Mouse (Mus musculus): ENCODE measurements around the gene Maco1. TPM values are rescaled to one million over a fixed set of nuclear protein-coding genes. Genes with fewer than 3 reads are reported as not detected.

Gene Maco1
- polyA plus RNA-seq, 1 experiment from 2014 or later = 104 TPM

GRCm38 (mm10) chr4:134871950-134872349 lies 18.8 kb upstream of the Maco1 start:
- H3K4me3 ChIP-seq (replicated peaks; ENCODE audit: low read length) = no peak overlapping the region
- no peaks in the 10 kb centered on the region for H3K4me1 ChIP-seq (replicated peaks; ENCODE audit: control insufficient read depth, insufficient read depth, low read length)
- H3K9me3 ChIP-seq (ENCODE audit: control insufficient read depth, low read length) = no peaks in the 10 kb centered on the region
- H3K27ac ChIP-seq (ENCODE audit: low read length) = no peak overlapping the region
- ATAC-seq = no peak
- H3K9ac ChIP-seq (replicated peaks; ENCODE audit: low read depth, low read length) = no peak overlapping the region
- no peak overlapping the region for H3K4me2 ChIP-seq (ENCODE audit: low read length)
- WGBS = 53% methylated on average over 2 of the region's 2 CpGs
- peaks cover 23% of the 10 kb centered on the region for H3K27me3 ChIP-seq (replicated peaks; ENCODE audit: control insufficient read depth, insufficient read depth, low read length)
- no peaks in the 10 kb centered on the region for H3K36me3 ChIP-seq (ENCODE audit: control insufficient read depth, insufficient read depth)

- no peak overlapping the region for H3K4me2 ChIP-seq (ENCODE audit: low read length)
- no peak overlapping the region for H3K27ac ChIP-seq (ENCODE audit: low read length)
- ATAC-seq = no peak
- no peak overlapping the region for H3K9ac ChIP-seq (replicated peaks; ENCODE audit: low read depth, low read length)
- 60% methylated on average over 4 of the region's 4 CpGs for WGBS
- H3K36me3 ChIP-seq (ENCODE audit: control insufficient read depth, insufficient read depth) = no peaks in the 10 kb centered on the region
- no peaks in the 10 kb centered on the region for H3K9me3 ChIP-seq (ENCODE audit: control insufficient read depth, low read length)
- peaks cover 23% of the 10 kb centered on the region for H3K27me3 ChIP-seq (replicated peaks; ENCODE audit: control insufficient read depth, insufficient read depth, low read length)
- no peak overlapping the region for H3K4me3 ChIP-seq (replicated peaks; ENCODE audit: low read length)
- H3K4me1 ChIP-seq (replicated peaks; ENCODE audit: control insufficient read depth, insufficient read depth, low read length) = no peaks in the 10 kb centered on the region
Observed at GRCm38 (mm10) chr4:134871477-134871876, 18.3 kb upstream of the Maco1 start.

DNA sequence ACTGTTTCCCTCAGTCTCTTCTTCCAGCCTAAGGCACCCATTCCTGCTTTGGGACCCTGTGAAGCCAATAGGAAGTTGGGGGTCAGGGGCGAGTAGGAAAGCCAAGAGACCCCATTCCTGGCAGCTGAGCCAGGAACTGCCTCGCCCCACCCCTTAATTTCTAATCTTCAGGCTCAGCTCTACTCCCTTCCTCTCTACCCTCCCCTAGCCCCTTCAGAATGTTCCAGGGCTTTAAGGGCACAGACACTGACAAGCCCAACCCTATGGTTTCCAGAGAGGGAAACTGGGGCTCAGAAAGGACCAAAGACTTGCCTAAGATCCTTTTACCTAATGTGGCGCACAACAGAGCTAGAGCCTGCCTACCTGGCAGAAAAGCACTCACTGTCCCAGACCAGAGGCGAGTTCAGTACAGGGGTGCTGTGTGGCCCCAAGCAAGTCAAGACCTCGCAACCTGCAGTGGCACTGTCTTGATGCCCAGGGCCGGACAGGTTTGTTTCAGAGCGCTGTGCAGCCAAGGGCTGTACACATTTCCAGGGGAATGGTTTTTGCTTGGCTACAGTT lies 16.8 kb upstream of the Maco1 start:
- Histone ChIP-seq H3K36me3 (ENCODE audit: control insufficient read depth, insufficient read depth) (no peaks in the 10 kb centered on the region), H3K4me3 (replicated peaks; ENCODE audit: low read length) (no peak overlapping the region), H3K9me3 (ENCODE audit: control insufficient read depth, low read length) (no peaks in the 10 kb centered on the region), H3K9ac (replicated peaks; ENCODE audit: low read depth, low read length) (no peak overlapping the region), H3K4me2 (ENCODE audit: low read length) (no peak overlapping the region), H3K27me3 (replicated peaks; ENCODE audit: control insufficient read depth, insufficient read depth, low read length) (peaks cover 23% of the 10 kb centered on the region), H3K4me1 (replicated peaks; ENCODE audit: control insufficient read depth, insufficient read depth, low read length) (no peaks in the 10 kb centered on the region), H3K27ac (ENCODE audit: low read length) (no peak overlapping the region)
- ATAC-seq = no peak
- WGBS = 53% methylated on average over 7 of the region's 7 CpGs

DNA sequence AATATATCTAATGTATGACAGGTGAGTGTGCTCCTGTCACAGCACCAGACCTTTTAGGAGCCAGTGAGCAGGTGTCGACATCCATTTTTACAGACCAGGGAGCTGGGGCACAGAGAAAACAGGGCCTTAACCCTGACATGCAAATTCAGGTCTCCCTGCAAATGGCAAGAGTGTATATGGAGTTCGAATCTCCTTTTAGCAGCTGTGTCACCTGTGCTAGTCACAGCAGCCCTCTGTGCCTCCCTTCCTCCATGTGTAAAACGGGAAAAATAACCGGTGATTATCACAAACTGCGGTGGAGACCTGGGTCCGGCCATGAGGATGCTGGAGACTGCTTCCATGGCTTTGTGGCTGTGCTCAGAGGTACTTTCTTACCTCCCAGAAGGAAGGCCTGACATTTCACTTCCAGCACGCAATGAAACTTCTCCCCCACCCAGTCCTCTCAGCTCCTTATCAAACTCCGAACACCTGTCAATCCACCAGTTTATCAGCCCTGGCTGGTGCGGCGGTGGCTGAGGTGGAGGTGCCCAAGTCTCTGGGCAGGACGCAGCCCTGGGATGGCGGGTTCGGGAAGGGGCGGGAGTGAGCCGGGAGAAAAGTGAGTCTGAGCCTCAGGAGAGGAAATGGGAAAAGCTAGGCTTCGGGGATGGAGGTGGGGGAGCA lies 16.1 kb upstream of the Maco1 start:
- Histone ChIP-seq H3K27me3 (replicated peaks; ENCODE audit: control insufficient read depth, insufficient read depth, low read length) (peaks cover 23% of the 10 kb centered on the region), H3K4me2 (ENCODE audit: low read length) (no peak overlapping the region), H3K36me3 (ENCODE audit: control insufficient read depth, insufficient read depth) (no peaks in the 10 kb centered on the region), H3K9ac (replicated peaks; ENCODE audit: low read depth, low read length) (no peak overlapping the region), H3K27ac (ENCODE audit: low read length) (no peak overlapping the region), H3K4me3 (replicated peaks; ENCODE audit: low read length) (no peak overlapping the region), H3K9me3 (ENCODE audit: control insufficient read depth, low read length) (no peaks in the 10 kb centered on the region), H3K4me1 (replicated peaks; ENCODE audit: control insufficient read depth, insufficient read depth, low read length) (no peaks in the 10 kb centered on the region)
- WGBS = 10% methylated on average over 16 of the region's 16 CpGs
- no peak for ATAC-seq

DNA sequence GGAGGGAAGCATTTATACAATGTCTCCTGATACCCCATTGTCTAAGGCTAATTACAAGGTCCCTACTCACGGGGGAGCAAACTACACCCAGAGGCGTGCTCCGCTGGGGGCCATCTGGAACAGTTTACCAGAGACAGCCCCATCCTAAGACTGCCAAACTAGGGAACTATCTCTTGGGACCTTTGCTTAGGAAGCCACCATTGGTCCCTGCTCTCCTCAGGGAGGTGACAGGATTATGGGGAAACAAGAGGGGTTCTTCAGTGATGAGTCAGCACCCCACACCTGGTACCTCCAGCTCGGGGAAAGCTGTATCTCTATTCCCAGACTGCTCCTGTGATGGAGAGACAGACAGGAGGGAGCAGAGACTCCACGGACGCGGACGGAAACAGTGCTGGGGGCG lies 15.3 kb upstream of the Maco1 start:
- H3K4me2 ChIP-seq (ENCODE audit: low read length) = no peak overlapping the region
- peaks cover 23% of the 10 kb centered on the region for H3K27me3 ChIP-seq (replicated peaks; ENCODE audit: control insufficient read depth, insufficient read depth, low read length)
- ATAC-seq = no peak
- WGBS = 26% methylated on average over 9 of the region's 9 CpGs
- no peaks in the 10 kb centered on the region for H3K9me3 ChIP-seq (ENCODE audit: control insufficient read depth, low read length)
- H3K9ac ChIP-seq (replicated peaks; ENCODE audit: low read depth, low read length) = no peak overlapping the region
- H3K36me3 ChIP-seq (ENCODE audit: control insufficient read depth, insufficient read depth) = no peaks in the 10 kb centered on the region
- H3K27ac ChIP-seq (ENCODE audit: low read length) = no peak overlapping the region
- no peaks in the 10 kb centered on the region for H3K4me1 ChIP-seq (replicated peaks; ENCODE audit: control insufficient read depth, insufficient read depth, low read length)
- H3K4me3 ChIP-seq (replicated peaks; ENCODE audit: low read length) = no peak overlapping the region

DNA sequence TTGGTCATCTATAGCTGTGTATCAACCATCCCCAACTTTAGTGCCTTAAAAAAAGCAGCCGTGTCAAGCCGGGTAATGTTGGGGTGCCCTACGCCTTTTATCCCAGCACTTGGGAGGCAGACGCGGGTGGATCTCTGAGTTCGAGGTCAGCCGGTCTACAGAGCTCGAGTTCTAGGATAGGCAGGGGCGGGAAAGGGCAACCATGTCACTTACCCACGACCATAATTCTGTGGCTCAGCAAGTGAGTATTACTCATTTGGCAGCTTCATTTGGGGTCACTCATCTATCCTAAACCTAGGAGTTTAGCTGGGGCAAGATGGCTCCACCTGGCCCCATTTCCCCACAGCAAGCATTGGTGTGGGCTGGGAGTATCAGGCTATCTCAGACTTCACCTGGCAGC lies 14.9 kb upstream of the Maco1 start:
- Histone ChIP-seq H3K4me1 (replicated peaks; ENCODE audit: control insufficient read depth, insufficient read depth, low read length) (no peaks in the 10 kb centered on the region), H3K27me3 (replicated peaks; ENCODE audit: control insufficient read depth, insufficient read depth, low read length) (peaks cover 23% of the 10 kb centered on the region), H3K9ac (replicated peaks; ENCODE audit: low read depth, low read length) (no peak overlapping the region), H3K27ac (ENCODE audit: low read length) (no peak overlapping the region), H3K36me3 (ENCODE audit: control insufficient read depth, insufficient read depth) (no peaks in the 10 kb centered on the region), H3K9me3 (ENCODE audit: control insufficient read depth, low read length) (no peaks in the 10 kb centered on the region), H3K4me2 (ENCODE audit: low read length) (no peak overlapping the region), H3K4me3 (replicated peaks; ENCODE audit: low read length) (no peak overlapping the region)
- no peak for ATAC-seq
- 89% methylated on average over 10 of the region's 10 CpGs for WGBS

DNA sequence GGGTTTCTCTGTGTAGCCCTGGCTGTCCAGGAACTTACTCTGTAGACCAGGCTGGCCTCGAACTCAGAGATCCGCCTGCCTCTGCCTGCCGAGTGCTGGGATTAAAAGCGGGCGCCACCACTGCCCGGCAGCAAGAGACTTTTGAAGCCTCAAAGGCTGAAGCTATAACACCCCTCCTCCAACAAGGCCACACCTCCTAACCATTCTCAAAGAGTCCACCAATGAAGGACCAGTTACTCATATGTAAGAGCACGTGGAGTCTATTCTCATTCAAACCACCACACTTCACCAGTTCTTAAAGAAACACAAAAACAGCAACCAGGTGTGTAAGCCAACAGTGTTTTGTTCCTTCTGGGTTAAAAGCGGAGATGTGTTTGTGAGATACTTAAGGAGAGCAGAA lies 14.5 kb upstream of the Maco1 start:
- 86% methylated on average over 8 of the region's 8 CpGs for WGBS
- peaks cover 23% of the 10 kb centered on the region for H3K27me3 ChIP-seq (replicated peaks; ENCODE audit: control insufficient read depth, insufficient read depth, low read length)
- H3K36me3 ChIP-seq (ENCODE audit: control insufficient read depth, insufficient read depth) = no peaks in the 10 kb centered on the region
- no peak overlapping the region for H3K4me3 ChIP-seq (replicated peaks; ENCODE audit: low read length)
- H3K9ac ChIP-seq (replicated peaks; ENCODE audit: low read depth, low read length) = no peak overlapping the region
- H3K9me3 ChIP-seq (ENCODE audit: control insufficient read depth, low read length) = no peaks in the 10 kb centered on the region
- no peak overlapping the region for H3K4me2 ChIP-seq (ENCODE audit: low read length)
- H3K27ac ChIP-seq (ENCODE audit: low read length) = no peak overlapping the region
- no peak for ATAC-seq
- H3K4me1 ChIP-seq (replicated peaks; ENCODE audit: control insufficient read depth, insufficient read depth, low read length) = no peaks in the 10 kb centered on the region

- no peak for ATAC-seq
- no peaks in the 10 kb centered on the region for H3K36me3 ChIP-seq (ENCODE audit: control insufficient read depth, insufficient read depth)
- H3K9me3 ChIP-seq (ENCODE audit: control insufficient read depth, low read length) = no peaks in the 10 kb centered on the region
- H3K27me3 ChIP-seq (replicated peaks; ENCODE audit: control insufficient read depth, insufficient read depth, low read length) = peaks cover 23% of the 10 kb centered on the region
- no peak overlapping the region for H3K4me2 ChIP-seq (ENCODE audit: low read length)
- no peak overlapping the region for H3K4me3 ChIP-seq (replicated peaks; ENCODE audit: low read length)
- no peak overlapping the region for H3K9ac ChIP-seq (replicated peaks; ENCODE audit: low read depth, low read length)
- no peak overlapping the region for H3K27ac ChIP-seq (ENCODE audit: low read length)
- WGBS = 93% methylated on average over 8 of the region's 8 CpGs
- no peaks in the 10 kb centered on the region for H3K4me1 ChIP-seq (replicated peaks; ENCODE audit: control insufficient read depth, insufficient read depth, low read length)
Observed at GRCm38 (mm10) chr4:134867213-134867612, 14.1 kb upstream of the Maco1 start.

DNA sequence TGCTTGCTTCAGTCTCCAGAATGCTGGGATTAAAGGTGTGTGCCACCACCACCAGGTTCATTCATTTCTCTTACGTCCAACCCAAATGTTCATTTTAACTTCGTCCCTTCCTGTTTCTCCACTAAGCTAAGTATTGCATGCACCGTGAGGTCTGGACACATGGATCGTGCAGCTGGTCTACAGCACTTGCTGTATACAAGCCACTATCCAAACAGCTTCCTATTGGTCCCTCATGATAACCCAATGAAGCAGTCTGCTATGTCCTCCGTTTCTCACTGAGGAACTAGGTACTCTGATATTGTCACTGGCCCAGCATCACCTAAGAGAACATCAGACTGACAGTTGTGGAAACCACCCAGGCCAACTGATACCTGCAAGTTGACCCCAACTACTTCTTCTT lies 12.6 kb upstream of the Maco1 start:
- Histone ChIP-seq H3K9me3 (ENCODE audit: control insufficient read depth, low read length) (no peaks in the 10 kb centered on the region), H3K27me3 (replicated peaks; ENCODE audit: control insufficient read depth, insufficient read depth, low read length) (peaks cover 23% of the 10 kb centered on the region), H3K4me1 (replicated peaks; ENCODE audit: control insufficient read depth, insufficient read depth, low read length) (no peaks in the 10 kb centered on the region), H3K27ac (ENCODE audit: low read length) (no peak overlapping the region), H3K36me3 (ENCODE audit: control insufficient read depth, insufficient read depth) (no peaks in the 10 kb centered on the region), H3K4me3 (replicated peaks; ENCODE audit: low read length) (no peak overlapping the region), H3K9ac (replicated peaks; ENCODE audit: low read depth, low read length) (no peak overlapping the region), H3K4me2 (ENCODE audit: low read length) (no peak overlapping the region)
- 95% methylated on average over 5 of the region's 5 CpGs for WGBS
- ATAC-seq = no peak

DNA sequence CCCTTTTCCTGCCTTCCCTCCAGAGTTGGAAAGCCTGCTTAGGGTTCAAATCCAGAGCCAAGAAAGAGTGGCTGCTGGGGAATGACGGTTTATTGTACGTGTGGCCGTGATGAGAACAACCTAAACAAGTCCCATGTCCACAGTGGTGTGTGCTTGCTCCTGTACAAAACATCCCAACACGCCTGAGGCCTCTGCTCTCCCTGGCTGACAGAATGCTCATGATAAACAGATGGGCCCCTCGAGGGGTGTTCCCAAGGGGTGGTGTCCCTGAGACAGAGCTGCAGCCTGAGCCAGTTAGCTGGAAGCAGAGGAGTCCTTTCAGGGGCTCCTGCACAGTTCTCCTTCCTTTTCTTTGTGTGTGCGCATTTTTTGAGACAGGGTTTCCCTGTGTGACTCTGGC lies 12.2 kb upstream of the Maco1 start:
- H3K4me1 ChIP-seq (replicated peaks; ENCODE audit: control insufficient read depth, insufficient read depth, low read length) = no peaks in the 10 kb centered on the region
- peaks cover 20% of the 10 kb centered on the region for H3K27me3 ChIP-seq (replicated peaks; ENCODE audit: control insufficient read depth, insufficient read depth, low read length)
- WGBS = 79% methylated on average over 6 of the region's 6 CpGs
- no peak overlapping the region for H3K4me2 ChIP-seq (ENCODE audit: low read length)
- no peaks in the 10 kb centered on the region for H3K9me3 ChIP-seq (ENCODE audit: control insufficient read depth, low read length)
- no peak overlapping the region for H3K9ac ChIP-seq (replicated peaks; ENCODE audit: low read depth, low read length)
- ATAC-seq = no peak
- no peak overlapping the region for H3K27ac ChIP-seq (ENCODE audit: low read length)
- no peaks in the 10 kb centered on the region for H3K36me3 ChIP-seq (ENCODE audit: control insufficient read depth, insufficient read depth)
- no peak overlapping the region for H3K4me3 ChIP-seq (replicated peaks; ENCODE audit: low read length)

Data from forebrain, embryonic 16.5 days (tissue).